Mouse (Mus musculus) embryo, embryonic 10 days (tissue): ENCODE data around the gene Lrfn1.

Experiments
- DNase-seq: peaks from one replicate; pipeline ENCODE4 v3.0.0-alpha.2; 2015; ENCODE audit warnings: low spot score

The Lrfn1 gene

GRCm38 (mm10) chr7:28451531-28452360 lies at the start of gene Lrfn1:
Gene Lrfn1 (plus strand): TSS chr7:28451980.
- peak; percentile 59 for DNase-seq

GRCm38 (mm10) chr7:28410841-28411475 lies 40.8 kb upstream of the Lrfn1 start:
- no peak for DNase-seq

GRCm38 (mm10) chr7:28412826-28413225 lies 39.0 kb upstream of the Lrfn1 start:
- DNase-seq, result no peak

- DNase-seq, result no peak
Observed at GRCm38 (mm10) chr7:28417368-28417767, 34.4 kb upstream of the Lrfn1 start.

GRCm38 (mm10) chr7:28418096-28418670 lies 33.6 kb upstream of the Lrfn1 start:
- no peak for DNase-seq

GRCm38 (mm10) chr7:28419416-28419815 lies 32.4 kb upstream of the Lrfn1 start:
- DNase-seq, result no peak

GRCm38 (mm10) chr7:28423018-28423417 lies 28.8 kb upstream of the Lrfn1 start:
- DNase-seq, result no peak

GRCm38 (mm10) chr7:28427738-28428137 lies 24.0 kb upstream of the Lrfn1 start:
- DNase-seq, result no peak

- DNase-seq, result no peak
Observed at GRCm38 (mm10) chr7:28430512-28430911, 21.3 kb upstream of the Lrfn1 start.

GRCm38 (mm10) chr7:28432252-28432651 lies 19.5 kb upstream of the Lrfn1 start:
- DNase-seq, result no peak

GRCm38 (mm10) chr7:28435660-28436259 lies 16.0 kb upstream of the Lrfn1 start:
- DNase-seq, result peak; percentile 20

GRCm38 (mm10) chr7:28436271-28436904 lies 15.4 kb upstream of the Lrfn1 start:
- peak; percentile 99 for DNase-seq

GRCm38 (mm10) chr7:28436932-28437570 lies 14.7 kb upstream of the Lrfn1 start, which contains the start of gene Gmfg:
Gene Gmfg (plus strand): TSS chr7:28437447.
- DNase-seq, result peak; percentile 92

- no peak for DNase-seq
Observed at GRCm38 (mm10) chr7:28437964-28438363, 13.8 kb upstream of the Lrfn1 start.

- DNase-seq, result no peak
Observed at GRCm38 (mm10) chr7:28438771-28439170, 13.0 kb upstream of the Lrfn1 start.

GRCm38 (mm10) chr7:28440739-28441138 lies 11.0 kb upstream of the Lrfn1 start:
- DNase-seq, result no peak

- DNase-seq, result no peak
Observed at GRCm38 (mm10) chr7:28441776-28442485, 9.8 kb upstream of the Lrfn1 start.

- no peak for DNase-seq
Observed at GRCm38 (mm10) chr7:28442688-28443087, 9.1 kb upstream of the Lrfn1 start.

GRCm38 (mm10) chr7:28444344-28444974 lies 7.3 kb upstream of the Lrfn1 start:
- DNase-seq, result no peak

- DNase-seq, result peak; percentile 55
Observed at GRCm38 (mm10) chr7:28446446-28446845, 5.3 kb upstream of the Lrfn1 start.
